Mouse (Mus musculus) CD4-positive, CD25-positive, alpha-beta regulatory T cell, adult 4 months (primary cell): Measurements from ENCODE around the gene Cacna1a. TPM values are rescaled to one million over a fixed set of nuclear protein-coding genes. Genes with fewer than 3 reads are reported as not detected.
"Not testable (repeated sequence)": the region's sequence is repeated elsewhere in the genome, so short reads cannot be mapped to it uniquely, and the experiment has no call there.

Experiments used
- ATAC-seq: one replicate; pipeline ENCODE4 v1.8.0; 2017
- polyA plus RNA-seq, 2 experiments: library from polyadenylated mRNA; unstranded; fragments of 100-300 nt; shearing (Covaris generic); gene quantifications; one replicate each; pipeline ENCODE4 v1.2.1; 2017

The Cacna1a gene
- polyA plus RNA-seq, 2 experiments from 2014 or later, result 8.0 to 11.2 TPM

- ATAC-seq, result no peak
Measured at GRCm38 (mm10) chr8:84593143-84593542, 204.9 kb downstream of the Cacna1a start.

- no peak for ATAC-seq
Measured at GRCm38 (mm10) chr8:84594099-84594780, 206.0 kb downstream of the Cacna1a start.

GRCm38 (mm10) chr8:84595648-84596047, 207.4 kb downstream of the Cacna1a start:
- ATAC-seq, result peak; percentile 58

GRCm38 (mm10) chr8:84599401-84599800, 211.2 kb downstream of the Cacna1a start:
- no peak for ATAC-seq

- no peak for ATAC-seq
Measured at GRCm38 (mm10) chr8:84600311-84600907, 212.2 kb downstream of the Cacna1a start.

- peak; percentile 64 for ATAC-seq
Measured at GRCm38 (mm10) chr8:84601221-84601751, 213.0 kb downstream of the Cacna1a start.

GRCm38 (mm10) chr8:84614512-84615223, 226.4 kb downstream of the Cacna1a start:
- peak; percentile 34 for ATAC-seq

GRCm38 (mm10) chr8:84615666-84616485, 227.6 kb downstream of the Cacna1a start:
- no peak for ATAC-seq

GRCm38 (mm10) chr8:84617005-84617404, 228.8 kb downstream of the Cacna1a start:
- ATAC-seq, result no peak

- ATAC-seq, result no peak
Measured at GRCm38 (mm10) chr8:84621102-84621625, 232.9 kb downstream of the Cacna1a start.

GRCm38 (mm10) chr8:84623425-84623824, 235.2 kb downstream of the Cacna1a start:
- ATAC-seq, result not testable (repeated sequence)

- ATAC-seq, result no peak
Measured at GRCm38 (mm10) chr8:84629586-84629985, 241.3 kb downstream of the Cacna1a start.

GRCm38 (mm10) chr8:84630145-84630544, 241.9 kb downstream of the Cacna1a start:
- ATAC-seq, result no peak

GRCm38 (mm10) chr8:84631813-84632212, 243.6 kb downstream of the Cacna1a start:
- no peak for ATAC-seq

- ATAC-seq, result no peak
Measured at GRCm38 (mm10) chr8:84633841-84634584, 245.8 kb downstream of the Cacna1a start.

- ATAC-seq, result no peak
Measured at GRCm38 (mm10) chr8:84634849-84635304, 246.6 kb downstream of the Cacna1a start.

- no peak for ATAC-seq
Measured at GRCm38 (mm10) chr8:84635397-84636050, 247.3 kb downstream of the Cacna1a start.

GRCm38 (mm10) chr8:84636051-84636691, 247.9 kb downstream of the Cacna1a start:
- ATAC-seq, result no peak

GRCm38 (mm10) chr8:84637946-84638554, 249.8 kb downstream of the Cacna1a start:
- no peak for ATAC-seq
